Comparison of ENCODE assay signal across 7 mouse cellular contexts in the genomic region with DNA sequence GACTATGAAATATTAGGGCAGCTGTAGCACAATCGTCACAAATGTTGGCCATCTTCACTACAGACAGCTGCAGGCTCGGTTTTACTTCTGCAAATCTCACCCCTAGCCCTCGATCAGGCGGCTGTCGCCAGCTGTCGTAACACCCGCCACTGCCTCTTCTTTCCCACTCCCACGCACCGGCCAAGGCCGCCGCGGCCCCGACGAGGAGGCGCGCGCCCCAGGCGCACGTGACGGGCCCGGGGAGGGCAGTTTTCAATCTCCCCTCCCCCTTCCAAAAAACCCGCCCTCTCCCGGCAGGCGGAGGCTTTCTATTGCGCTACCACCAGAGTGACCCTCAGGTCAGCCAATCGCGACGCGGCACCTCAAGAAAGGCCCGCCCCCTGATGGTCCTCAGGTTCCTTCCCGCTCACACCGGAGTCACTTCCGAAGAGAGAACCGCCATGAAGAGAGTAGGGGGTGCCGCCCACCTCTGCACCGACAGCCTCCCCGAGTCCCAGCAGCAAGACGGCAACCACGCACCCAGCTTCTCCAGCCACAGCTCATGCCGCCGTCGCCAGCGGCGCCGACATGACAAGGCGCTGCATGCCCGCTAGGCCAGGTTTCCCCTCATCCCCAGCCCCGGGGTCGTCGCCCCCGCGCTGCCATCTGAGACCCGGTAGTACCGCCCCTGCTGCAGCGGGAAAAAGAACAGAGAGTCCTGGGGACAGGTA. TPM values are rescaled to one million over a fixed set of nuclear protein-coding genes. Genes with fewer than 3 reads are reported as not detected.
A peak's percentile ranks its signal among the peaks of the same experiment; 100 is the strongest.
DNase-seq lines count a peak whose midpoint lies in the region; ATAC-seq lines count a peak whose summit lies in the region.

A gene (plus strand): TSS at position 408 of the 710 bp plus-strand sequence.

- no peaks in the 10 kb centered on the region for H3K9me3 ChIP-seq in intestine, embryonic 16.5 days (ENCODE audit: control insufficient read depth, low read length)
- no peaks in the 10 kb centered on the region for H3K9me3 ChIP-seq in midbrain, embryonic 11.5 days (ENCODE audit: control insufficient read depth, low read length)

- DNase-seq in adrenal gland, adult 8-10 months: peak; percentile 98
- DNase-seq in embryo, embryonic 9.5 days (ENCODE audit: extremely low spot score): peak; percentile 97
- DNase-seq in gastrocnemius, postnatal 4 days (ENCODE audit: low spot score in 2 of 2): peak; percentile 93 to 98
- peak; percentile 98 to 99 for DNase-seq in left cerebral cortex, postnatal 36 days (ENCODE audit: low spot score in 2 of 2)
- DNase-seq in midbrain, embryonic 11.5 days (ENCODE audit: low spot score, missing footprints): peak; percentile 99
- DNase-seq in skeletal muscle tissue, adult 2 months (ENCODE audit: low read depth, low spot score): peak; percentile 97

- H3K36me3 ChIP-seq in intestine, embryonic 16.5 days (ENCODE audit: control insufficient read depth, insufficient read depth, low read length): 0 out of 2 replicates have a peak, but pooled peaks cover 5% of the 10 kb centered on the region
- peaks cover 5% of the 10 kb centered on the region; the same call in 1 of the 2 replicates for H3K36me3 ChIP-seq in midbrain, embryonic 11.5 days (ENCODE audit: control insufficient read depth, insufficient read depth, low read length)

- H3K4me1 ChIP-seq in intestine, embryonic 16.5 days (ENCODE audit: control insufficient read depth, insufficient read depth, low read length): peaks cover 18% of the 10 kb centered on the region
- peaks cover 12% of the 10 kb centered on the region for H3K4me1 ChIP-seq in midbrain, embryonic 11.5 days (ENCODE audit: control insufficient read depth, insufficient read depth, low read length)

- ATAC-seq in intestine, embryonic 16.5 days: peak; percentile 99
- peak; percentile 98 for ATAC-seq in midbrain, embryonic 11.5 days (ENCODE audit: low FRiP score)

- H3K4me2 ChIP-seq in intestine, embryonic 16.5 days (ENCODE audit: low read depth, low read length): peak within 1 kb of the TSS; percentile 77
- peak within 1 kb of the TSS; percentile 75 for H3K4me2 ChIP-seq in midbrain, embryonic 11.5 days

- peak within 1 kb of the TSS; percentile 83 for H3K27ac ChIP-seq in intestine, embryonic 16.5 days (ENCODE audit: low read length)
- H3K27ac ChIP-seq in midbrain, embryonic 11.5 days (ENCODE audit: low read depth, low read length): peak within 1 kb of the TSS; percentile 51

- intact Hi-C loops in left cerebral cortex, postnatal 36 days (cut with DNase I): no loop called here

- H3K9ac ChIP-seq in intestine, embryonic 16.5 days (ENCODE audit: low read depth, low read length): peak within 1 kb of the TSS; percentile 94
- peak within 1 kb of the TSS; percentile 80 for H3K9ac ChIP-seq in midbrain, embryonic 11.5 days (ENCODE audit: low read length)

- WGBS in intestine, embryonic 16.5 days: under 1% methylated on average over 55 of the region's 55 CpGs
- under 1% methylated on average over 55 of the region's 55 CpGs for WGBS in midbrain, embryonic 11.5 days

- peak within 1 kb of the TSS; percentile 97 for H3K4me3 ChIP-seq in intestine, embryonic 16.5 days (ENCODE audit: low read length)
- H3K4me3 ChIP-seq in midbrain, embryonic 11.5 days (ENCODE audit: low read depth, low read length): peak within 1 kb of the TSS; percentile 96

- no peaks in the 10 kb centered on the region for H3K27me3 ChIP-seq in intestine, embryonic 16.5 days (replicated peaks; ENCODE audit: control insufficient read depth, insufficient read depth, low read length)
- peaks cover 16% of the 10 kb centered on the region for H3K27me3 ChIP-seq in midbrain, embryonic 11.5 days (ENCODE audit: control insufficient read depth, insufficient read depth, low read length)

RNA-seq across cellular contexts. Expression of the gene that starts here (rescaled TPM):
- 10 to 100 TPM; 22.6 to 40.9 (median 30.5) TPM for total RNA-seq in adrenal gland, adult 8-10 months (2022)
- 10 to 100 TPM; 46.8 to 52.4 TPM for total RNA-seq in gastrocnemius, postnatal 4 days (2021)
- polyA plus RNA-seq in intestine, embryonic 16.5 days (2015; fragmentation: Nextera tagmentation; extraction: Ambion mirVana): 26.8 and 27.1 TPM in 2 replicates
- total RNA-seq in left cerebral cortex, postnatal 36 days (2021): 10 to 100 TPM; 26.2 to 44.3 TPM
- 38.7 and 44.3 TPM in 2 replicates for polyA plus RNA-seq in midbrain, embryonic 11.5 days (2014; fragmentation: Nextera tagmentation; extraction: Ambion mirVana)

Comparison
In these comparisons a context has a peak if more than half of its experiments do, and no peak if none do; other contexts are left out.
1. Peak in every context shown above with its lines: DNase-seq, ATAC-seq, H3K4me3 ChIP-seq and H3K27ac ChIP-seq.